Mouse (Mus musculus) testis, adult 2 months (tissue): ENCODE data around the gene Magi2. TPM values are rescaled to one million over a fixed set of nuclear protein-coding genes. Genes with fewer than 3 reads are reported as not detected.

Experiments used
- H3K27ac ChIP-seq: fragments of 200-500 bp; 2 replicates; pipeline ENCODE4 v1.5.1; 2012; ENCODE audit warnings: low read depth, low read length; ENCODE audit not compliant: control insufficient read depth, insufficient read depth
- H3K27me3 ChIP-seq: fragments of 200-500 bp; 2 replicates; pipeline ENCODE4 v1.6.1; 2012; ENCODE audit warnings: mild to moderate bottlenecking, low read length, moderate library complexity; ENCODE audit not compliant: control insufficient read depth, insufficient read depth
- H3K36me3 ChIP-seq: fragments of 200-500 bp; 2 replicates; pipeline ENCODE4 v1.6.1; 2012; ENCODE audit warnings: mild to moderate bottlenecking, low read length; ENCODE audit not compliant: control insufficient read depth, insufficient read depth
- H3K4me1 ChIP-seq: fragments of 200-500 bp; 2 replicates; pipeline ENCODE4 v1.6.1; 2012; ENCODE audit warnings: low read length; ENCODE audit not compliant: control insufficient read depth, insufficient read depth
- H3K4me3 ChIP-seq: fragments of 200-500 bp; 2 replicates; pipeline ENCODE4 v1.5.1; 2012; ENCODE audit warnings: low read depth, mild to moderate bottlenecking, low read length, moderate library complexity, mixed read lengths; ENCODE audit not compliant: control insufficient read depth
- CTCF ChIP-seq: fragments of 200-500 bp; IDR thresholded peaks from 2 replicates; pipeline ENCODE4 v1.5.1; 2012; ENCODE audit warnings: low read depth, mild to moderate bottlenecking, inconsistent platforms, low read length, moderate library complexity; ENCODE audit not compliant: control insufficient read depth, insufficient read depth, insufficient replicate concordance
- POLR2A ChIP-seq: fragments of 200-500 bp; IDR thresholded peaks from 2 replicates; pipeline ENCODE4 v1.6.1; 2012; ENCODE audit warnings: low read depth, mild to moderate bottlenecking, inconsistent platforms, low read length, moderate library complexity; ENCODE audit not compliant: control insufficient read depth
- polyA plus RNA-seq: library from polyadenylated mRNA; depleted of rRNA; stranded (reverse); fragments of >200 nt; gene quantifications from 2 replicates; pipeline ENCODE4 v1.2.3, GENCODE M21; 2012

Magi2 gene
- polyA plus RNA-seq, 1 experiment, result 6.3 TPM

DNA sequence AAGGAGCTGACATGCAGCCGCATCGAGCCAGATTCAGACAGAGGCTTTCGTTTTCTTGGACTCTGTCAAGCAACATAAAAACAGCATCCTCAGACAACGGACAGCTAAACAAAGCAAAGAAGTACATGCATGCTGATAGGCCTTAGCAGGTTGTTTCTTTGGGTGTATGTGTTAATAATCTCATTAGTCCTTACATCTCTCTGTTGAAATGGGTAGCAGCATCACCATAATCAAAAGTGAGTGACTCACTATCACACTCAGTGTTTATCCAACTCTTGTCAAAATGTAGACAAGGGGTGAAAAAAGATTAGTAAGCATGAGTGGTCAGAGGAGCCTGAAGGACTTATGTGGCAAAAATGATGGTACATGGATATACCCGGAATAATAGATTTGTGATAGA, 394.8 kb downstream of the Magi2 start:
- Histone ChIP-seq H3K27me3 (no peaks in the 10 kb centered on the region), H3K4me3 (no peak overlapping the region), H3K27ac (no peak overlapping the region), H3K36me3 (no peaks in the 10 kb centered on the region), H3K4me1 (no peaks in the 10 kb centered on the region)
- TF ChIP-seq CTCF, result no peak
- TF ChIP-seq POLR2A, result no peak

DNA sequence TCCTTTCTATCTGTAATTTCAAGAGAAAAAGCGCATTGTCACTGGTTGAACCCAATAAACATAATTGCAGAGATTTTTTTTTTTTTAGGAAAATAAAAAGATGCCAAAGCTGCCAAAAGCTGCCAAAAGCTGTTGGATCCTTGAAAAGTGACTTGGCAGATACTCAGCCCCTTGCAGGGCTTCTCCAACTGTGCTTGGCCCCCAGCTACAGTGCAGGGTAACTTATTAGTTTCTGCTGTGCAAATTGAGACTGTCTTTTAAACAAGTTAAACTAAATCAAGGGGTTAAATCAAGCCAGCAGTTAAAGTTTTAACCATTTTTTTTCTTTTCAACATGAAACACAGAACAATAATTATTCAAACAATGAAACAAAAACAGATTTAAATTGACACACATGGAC, 407.1 kb downstream of the Magi2 start:
- no peak for TF ChIP-seq CTCF
- TF ChIP-seq POLR2A, result no peak
- Histone ChIP-seq H3K27ac (no peak overlapping the region), H3K36me3 (no peaks in the 10 kb centered on the region), H3K4me3 (no peak overlapping the region), H3K4me1 (no peaks in the 10 kb centered on the region), H3K27me3 (no peaks in the 10 kb centered on the region)

- no peaks in the 10 kb centered on the region for H3K36me3 ChIP-seq
- H3K4me1 ChIP-seq, result no peaks in the 10 kb centered on the region
- H3K4me3 ChIP-seq, result no peak overlapping the region
- H3K27ac ChIP-seq, result no peak overlapping the region
- TF ChIP-seq POLR2A, result no peak
- TF ChIP-seq CTCF, result no peak
- H3K27me3 ChIP-seq, result no peaks in the 10 kb centered on the region
Measured at GRCm38 (mm10) chr5:19637789-19638188, 411.0 kb downstream of the Magi2 start.

DNA sequence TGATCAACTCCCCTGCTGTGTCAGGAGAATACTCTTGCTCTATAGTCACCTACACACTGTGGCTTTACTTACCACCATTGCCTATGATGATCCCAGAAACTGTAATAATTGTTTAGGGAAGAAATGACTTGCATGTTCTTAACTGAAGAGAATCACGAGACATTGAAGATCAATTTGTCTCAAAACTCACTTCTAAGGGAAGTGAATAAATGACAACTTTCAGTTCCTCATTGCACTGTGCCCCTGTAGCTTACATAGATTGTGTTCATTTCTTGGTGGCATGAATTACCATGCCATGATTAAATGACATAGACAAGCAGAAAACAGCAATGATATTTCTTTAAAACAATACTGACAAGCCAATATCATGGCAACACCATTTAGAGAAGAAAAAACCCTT, 429.1 kb downstream of the Magi2 start:
- H3K4me1 ChIP-seq, result no peaks in the 10 kb centered on the region
- H3K27ac ChIP-seq, result no peak overlapping the region
- H3K4me3 ChIP-seq, result no peak overlapping the region
- H3K27me3 ChIP-seq, result no peaks in the 10 kb centered on the region
- no peaks in the 10 kb centered on the region for H3K36me3 ChIP-seq
- TF ChIP-seq CTCF (no peak), POLR2A (no peak)

DNA sequence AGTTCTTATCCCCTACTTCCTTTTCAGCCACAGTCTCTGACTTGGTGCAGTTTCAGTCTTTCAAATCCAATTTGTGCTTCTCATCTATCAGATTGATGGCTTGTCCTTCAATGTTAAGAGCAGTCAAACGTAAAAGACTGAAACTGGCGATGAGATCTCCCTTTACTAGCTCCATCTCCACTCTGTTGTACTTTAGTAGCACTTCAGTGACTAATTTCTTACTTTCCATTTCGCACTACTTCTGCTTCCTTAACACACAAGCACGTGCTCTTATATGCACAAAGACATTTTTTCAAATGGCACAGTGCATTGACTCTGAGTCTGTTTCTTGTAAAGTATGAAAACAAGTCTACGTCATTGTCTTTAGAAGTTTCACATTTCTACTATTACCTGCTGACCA, 439.6 kb downstream of the Magi2 start:
- Histone ChIP-seq H3K4me1 (no peaks in the 10 kb centered on the region), H3K27me3 (no peaks in the 10 kb centered on the region), H3K36me3 (no peaks in the 10 kb centered on the region), H3K27ac (no peak overlapping the region), H3K4me3 (no peak overlapping the region)
- TF ChIP-seq CTCF (no peak), POLR2A (no peak)

- H3K27ac ChIP-seq, result no peak overlapping the region
- no peaks in the 10 kb centered on the region for H3K27me3 ChIP-seq
- H3K4me3 ChIP-seq, result no peak overlapping the region
- no peaks in the 10 kb centered on the region for H3K4me1 ChIP-seq
- TF ChIP-seq POLR2A (no peak), CTCF (no peak)
- H3K36me3 ChIP-seq, result no peaks in the 10 kb centered on the region
Measured at GRCm38 (mm10) chr5:19717296-19717695, 490.5 kb downstream of the Magi2 start.

- TF ChIP-seq POLR2A, result no peak
- no peak for TF ChIP-seq CTCF
- Histone ChIP-seq H3K4me1 (no peaks in the 10 kb centered on the region), H3K27me3 (no peaks in the 10 kb centered on the region), H3K27ac (no peak overlapping the region), H3K36me3 (no peaks in the 10 kb centered on the region), H3K4me3 (no peak overlapping the region)
Measured at GRCm38 (mm10) chr5:19726277-19726676, 499.4 kb downstream of the Magi2 start.

DNA sequence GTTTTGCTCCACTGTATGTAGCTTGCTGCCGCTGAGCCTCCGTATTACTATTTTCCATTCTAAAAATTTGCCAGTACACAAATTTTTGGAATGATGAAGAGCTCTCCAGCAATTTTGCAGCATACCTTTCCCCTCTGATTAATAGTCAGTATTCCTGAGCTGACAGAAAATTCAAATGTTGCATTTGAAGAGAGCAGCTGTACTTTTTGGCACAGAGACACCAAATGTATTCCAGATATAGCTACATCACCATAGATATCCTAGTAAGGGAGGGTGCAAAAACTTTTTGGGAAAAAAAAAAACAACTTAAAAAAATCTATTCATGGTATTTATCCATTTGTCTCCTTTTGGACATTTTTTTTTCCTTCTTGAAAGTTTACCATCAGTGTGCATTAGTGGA, 518.5 kb downstream of the Magi2 start:
- H3K36me3 ChIP-seq, result no peaks in the 10 kb centered on the region
- TF ChIP-seq CTCF (no peak), POLR2A (no peak)
- no peak overlapping the region for H3K27ac ChIP-seq
- no peak overlapping the region for H3K4me3 ChIP-seq
- no peaks in the 10 kb centered on the region for H3K27me3 ChIP-seq
- no peaks in the 10 kb centered on the region for H3K4me1 ChIP-seq
